Mouse (Mus musculus) E14TG2a.4 (cell line): ENCODE measurements at regions not wholly inside any gene's neighbourhood (a gene's known extent, or its start where the extent isn't known, plus 50 kb on each side); places are given as distances from the start of the nearest gene placed in this dataset.

Source experiments
- H3K27me3 ChIP-seq: 2 replicates; pipeline ENCODE4 v1.6.1; 2014; ENCODE audit warnings: low read length, control low read depth; ENCODE audit not compliant: insufficient read depth
- H3K36me3 ChIP-seq: 2 replicates; pipeline ENCODE4 v1.6.1; 2014; ENCODE audit warnings: low read length, control low read depth; ENCODE audit not compliant: insufficient read depth
- H3K4me1 ChIP-seq: replicated peaks from 2 replicates; pipeline ENCODE4 v1.6.1; 2014; ENCODE audit warnings: low read depth, low read length, control low read depth
- H3K4me3 ChIP-seq: replicated peaks from 2 replicates; pipeline ENCODE4 v1.5.1; 2014; ENCODE audit warnings: mild to moderate bottlenecking, low read length
- H3K9me3 ChIP-seq: 2 replicates; pipeline ENCODE4 v1.6.1; 2014; ENCODE audit warnings: low read length, control low read depth
- CTCF ChIP-seq: conservative IDR thresholded peaks from 2 replicates; pipeline ENCODE4 v1.5.1; 2014; ENCODE audit warnings: low read length
- NANOG ChIP-seq: IDR thresholded peaks from 2 replicates; pipeline ENCODE4 v1.6.1; 2014; ENCODE audit warnings: borderline replicate concordance, low read length, mixed read lengths
- POU5F1 ChIP-seq: IDR thresholded peaks from 2 replicates; pipeline ENCODE4 v1.6.1; 2014; ENCODE audit warnings: low read length, borderline replicate concordance

- no peaks in the 10 kb centered on the region; the same call in 1 of the 2 replicates for H3K27me3 ChIP-seq
- no peaks in the 10 kb centered on the region for H3K4me1 ChIP-seq
- TF ChIP-seq CTCF (no peak), NANOG (no peak), POU5F1 (no peak)
- no peaks in the 10 kb centered on the region for H3K9me3 ChIP-seq
- no peaks in the 10 kb centered on the region for H3K36me3 ChIP-seq
- H3K4me3 ChIP-seq: no peak overlapping the region
Observed at GRCm38 (mm10) chr10:95015298-95015951, 70.8 kb upstream of the Plxnc1 start.

- Histone ChIP-seq H3K36me3 (no peaks in the 10 kb centered on the region), H3K4me1 (no peaks in the 10 kb centered on the region), H3K4me3 (no peak overlapping the region), H3K27me3 (no peaks in the 10 kb centered on the region; the same call in 1 of the 2 replicates), H3K9me3 (no peaks in the 10 kb centered on the region)
- TF ChIP-seq CTCF (no peak), POU5F1 (no peak), NANOG (no peak)
Observed at GRCm38 (mm10) chr10:95013946-95014345, 69.3 kb upstream of the Plxnc1 start.

- no peak overlapping the region for H3K4me3 ChIP-seq
- H3K36me3 ChIP-seq: no peaks in the 10 kb centered on the region
- H3K27me3 ChIP-seq: no peaks in the 10 kb centered on the region; the same call in 1 of the 2 replicates
- H3K9me3 ChIP-seq: no peaks in the 10 kb centered on the region
- H3K4me1 ChIP-seq: no peaks in the 10 kb centered on the region
- TF ChIP-seq NANOG (no peak), POU5F1 (no peak), CTCF (no peak)
Observed at GRCm38 (mm10) chr10:95013213-95013915, 68.7 kb upstream of the Plxnc1 start.

- Histone ChIP-seq H3K4me1 (no peaks in the 10 kb centered on the region), H3K27me3 (no peaks in the 10 kb centered on the region), H3K9me3 (no peaks in the 10 kb centered on the region), H3K36me3 (no peaks in the 10 kb centered on the region), H3K4me3 (no peak overlapping the region)
- TF ChIP-seq POU5F1 (no peak), CTCF (no peak), NANOG (no peak)
Observed at GRCm38 (mm10) chr10:95010333-95010732, 65.7 kb upstream of the Plxnc1 start.

- no peak overlapping the region for H3K4me3 ChIP-seq
- H3K36me3 ChIP-seq: no peaks in the 10 kb centered on the region
- TF ChIP-seq POU5F1 (no peak), NANOG (no peak), CTCF (no peak)
- H3K27me3 ChIP-seq: no peaks in the 10 kb centered on the region
- no peaks in the 10 kb centered on the region for H3K9me3 ChIP-seq
- H3K4me1 ChIP-seq: peaks cover 7% of the 10 kb centered on the region; the same call in 1 of the 2 replicates
Observed at GRCm38 (mm10) chr10:95009081-95009480, 64.4 kb upstream of the Plxnc1 start.

- TF ChIP-seq POU5F1 (no peak), CTCF (no peak), NANOG (no peak)
- Histone ChIP-seq H3K4me3 (no peak overlapping the region), H3K9me3 (no peaks in the 10 kb centered on the region), H3K36me3 (no peaks in the 10 kb centered on the region), H3K4me1 (peaks cover 8% of the 10 kb centered on the region; the same call in 1 of the 2 replicates), H3K27me3 (no peaks in the 10 kb centered on the region; the same call in 1 of the 2 replicates)
Observed at GRCm38 (mm10) chr10:95004065-95004763, 59.6 kb upstream of the Plxnc1 start.

- no peak overlapping the region for H3K4me3 ChIP-seq
- no peaks in the 10 kb centered on the region; the same call in 1 of the 2 replicates for H3K27me3 ChIP-seq
Observed at GRCm38 (mm10) chr10:95003621-95004020, 59.0 kb upstream of the Plxnc1 start.

GRCm38 (mm10) chr10:95001650-95002049, 57.0 kb upstream of the Plxnc1 start:
- TF ChIP-seq POU5F1: no peak
- TF ChIP-seq NANOG: no peak
- TF ChIP-seq CTCF: no peak
- no peaks in the 10 kb centered on the region; the same call in 1 of the 2 replicates for H3K27me3 ChIP-seq
- no peaks in the 10 kb centered on the region for H3K36me3 ChIP-seq
- no peaks in the 10 kb centered on the region for H3K9me3 ChIP-seq
- H3K4me1 ChIP-seq: peaks cover 8% of the 10 kb centered on the region; the same call in 1 of the 2 replicates
- no peak overlapping the region for H3K4me3 ChIP-seq

More at GRCm38 (mm10) chr10:95003621-95004020, 59.0 kb upstream of the Plxnc1 start:
- no peaks in the 10 kb centered on the region for H3K36me3 ChIP-seq
- H3K9me3 ChIP-seq: no peaks in the 10 kb centered on the region
- peaks cover 8% of the 10 kb centered on the region; the same call in 1 of the 2 replicates for H3K4me1 ChIP-seq
- TF ChIP-seq CTCF: no peak
- no peak for TF ChIP-seq POU5F1
- no peak for TF ChIP-seq NANOG
